Mouse (Mus musculus) testis, adult 2 months (tissue): ENCODE measurements around the gene Mrpl48.

ENCODE experiments used
- CTCF ChIP-seq: fragments of 200-500 bp; IDR thresholded peaks from 2 replicates; pipeline ENCODE4 v1.5.1; 2012; ENCODE audit warnings: low read depth, mild to moderate bottlenecking, inconsistent platforms, low read length, moderate library complexity; ENCODE audit not compliant: control insufficient read depth, insufficient read depth, insufficient replicate concordance
- POLR2A ChIP-seq: fragments of 200-500 bp; IDR thresholded peaks from 2 replicates; pipeline ENCODE4 v1.6.1; 2012; ENCODE audit warnings: low read depth, mild to moderate bottlenecking, inconsistent platforms, low read length, moderate library complexity; ENCODE audit not compliant: control insufficient read depth

- no peak for TF ChIP-seq POLR2A
- TF ChIP-seq CTCF: no peak
These were observed 57.6 kb downstream of the Mrpl48 start for GRCm38 (mm10) chr7:100550338-100551007.
